Mouse (Mus musculus): Measurements from ENCODE around the gene Macrod2.

- no peak for TF ChIP-seq CTCF (IDR thresholded peaks at IDR 0.05; ENCODE audit: low read depth, low read length)
- no peak for TF ChIP-seq POLR2A (IDR thresholded peaks at IDR 0.05; ENCODE audit: extremely low read depth, insufficient read depth, low read length)
Observed at GRCm38 (mm10) chr2:142254566-142254965, 1859.5 kb downstream of the Macrod2 start.
